Mouse (Mus musculus) Muller cell, postnatal 12 days (primary cell): ENCODE results near the gene Dync2li1.

Source experiments
- DNase-seq: peaks from one replicate; pipeline ENCODE4 v3.0.0-alpha.2; 2015; ENCODE audit errors: inconsistent ontology term

Gene Dync2li1

GRCm38 (mm10) chr17:84684284-84684683 is 58.0 kb downstream of the Dync2li1 start:
- no peak for DNase-seq

DNA sequence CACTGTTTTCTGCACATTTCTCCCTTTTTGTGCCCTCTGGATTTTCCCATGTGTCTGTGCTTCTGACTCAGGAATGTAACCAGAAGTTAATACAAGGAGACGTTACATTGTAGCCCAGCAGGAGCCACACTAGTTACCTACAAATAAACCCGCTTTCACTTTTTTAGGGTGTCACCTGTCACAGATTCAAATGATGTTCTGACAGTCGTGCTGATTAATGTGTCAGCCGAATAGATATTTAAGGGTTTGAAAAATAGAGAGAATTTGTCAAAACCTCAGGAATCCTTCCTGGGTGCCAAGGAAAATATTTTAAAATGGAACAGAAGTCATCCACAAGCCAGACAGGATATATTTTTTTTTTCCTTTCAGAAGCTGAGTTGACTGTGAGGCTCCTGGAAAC is 59.0 kb downstream of the Dync2li1 start:
- DNase-seq, result peak; percentile 13

DNA sequence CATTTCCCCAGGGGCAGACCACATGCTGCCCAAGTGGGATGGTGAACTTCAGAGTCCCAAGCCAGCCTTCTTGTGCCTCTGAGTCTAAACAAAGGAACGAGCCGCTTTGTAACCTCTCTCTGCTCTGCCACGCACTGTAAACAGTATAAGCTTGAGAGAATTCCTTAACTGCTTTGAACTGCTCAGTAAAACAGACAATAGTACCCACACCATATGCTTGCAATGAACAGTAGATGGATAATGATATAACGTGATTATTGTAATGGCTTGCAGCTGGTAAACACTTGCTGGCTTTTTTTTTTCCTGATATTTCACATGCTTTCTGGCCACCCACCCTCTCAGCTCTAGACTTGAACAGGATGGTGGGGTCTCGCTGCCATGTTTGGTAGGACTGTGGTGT is 61.7 kb downstream of the Dync2li1 start:
- no peak for DNase-seq

GRCm38 (mm10) chr17:84688834-84689233 is 62.5 kb downstream of the Dync2li1 start:
- no peak for DNase-seq

DNA sequence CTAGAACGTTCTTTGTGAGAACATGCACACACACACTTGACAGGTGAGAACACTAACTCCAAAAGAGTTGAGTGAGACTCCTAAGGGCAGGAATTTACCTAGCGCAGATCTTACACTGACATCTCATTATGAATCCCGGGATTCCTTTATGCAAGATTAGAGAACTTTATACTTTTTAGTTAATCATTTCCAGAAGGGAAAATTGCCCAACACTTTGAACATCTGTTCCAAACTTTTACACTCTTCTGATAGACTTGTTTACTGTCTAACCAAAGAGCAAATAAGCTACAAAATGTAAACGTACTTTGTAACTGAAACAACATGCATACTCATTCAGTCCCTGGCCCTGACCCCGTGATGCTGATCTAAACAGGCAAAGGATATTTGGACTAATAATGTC is 63.0 kb downstream of the Dync2li1 start:
- no peak for DNase-seq

GRCm38 (mm10) chr17:84690111-84690510 is 63.8 kb downstream of the Dync2li1 start:
- no peak for DNase-seq

DNA sequence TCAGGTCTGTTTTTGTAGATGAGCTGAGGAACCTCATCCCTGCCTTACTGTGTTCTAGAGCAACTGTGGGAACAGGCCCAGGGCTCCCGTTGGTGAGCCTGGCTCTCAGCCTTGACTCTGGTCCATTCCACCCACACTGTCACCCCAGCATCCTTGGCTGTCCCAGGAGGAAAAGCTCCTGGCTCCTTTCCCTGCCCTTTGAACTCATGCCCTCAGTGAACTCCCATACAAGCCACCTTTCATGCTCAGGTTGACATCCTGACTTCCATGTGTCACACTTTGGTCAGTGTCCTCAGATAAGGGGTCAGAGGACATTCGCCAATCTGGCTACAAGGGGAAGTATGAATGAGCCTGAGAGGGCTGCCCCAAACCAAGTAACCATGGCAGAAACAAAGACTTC is 67.4 kb downstream of the Dync2li1 start:
- no peak for DNase-seq

GRCm38 (mm10) chr17:84696537-84696936 is 70.2 kb downstream of the Dync2li1 start:
- no peak for DNase-seq

- peak; percentile 37 for DNase-seq
Measured at GRCm38 (mm10) chr17:84698727-84699126, 72.4 kb downstream of the Dync2li1 start.
